11 mouse cellular contexts compared by ENCODE assay signal in the genomic region with DNA sequence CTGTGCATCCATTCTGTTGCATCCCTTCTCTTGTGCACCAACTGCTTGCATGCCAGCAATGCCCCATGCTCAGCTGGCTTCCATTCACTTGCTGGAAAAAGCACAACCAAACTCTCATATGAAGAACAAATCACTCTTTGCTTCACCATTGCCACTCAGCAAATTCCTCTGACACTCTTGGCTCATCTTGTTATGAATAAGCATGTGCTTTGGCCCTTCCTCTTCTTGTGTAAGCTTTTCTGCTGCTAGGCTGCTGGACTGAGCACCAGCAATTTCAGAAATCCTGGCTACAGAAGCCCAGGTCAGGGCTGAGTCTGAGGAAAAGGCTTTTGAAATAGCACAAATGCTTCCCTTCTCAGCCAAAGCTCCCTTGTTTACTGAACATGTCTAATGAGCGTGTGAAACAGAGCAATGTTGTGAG. TPM values are rescaled to one million over a fixed set of nuclear protein-coding genes. Genes with fewer than 3 reads are reported as not detected.
DNase-seq lines count a peak whose midpoint lies in the region; ATAC-seq and TF ChIP-seq lines count a peak whose summit lies in the region.
"Had no signal": no experiment of that assay in that cellular context is flagged by ENCODE, and none has a peak within 500 bp of the region (broad histone marks: within the 10 kb centered on the region; RNA-seq: fewer than 3 reads in every experiment).

No protein-coding gene starts in this region.

- H3K27ac ChIP-seq in heart, embryonic 10.5 days = no peak overlapping the region
- no peak overlapping the region for H3K27ac ChIP-seq in embryonic facial prominence, embryonic 10.5 days (replicated peaks)
- H3K27ac ChIP-seq: heart, embryonic 15.5 days; liver, embryonic 14.5 days had no signal

- H3K4me3 ChIP-seq in heart, embryonic 10.5 days = no peak overlapping the region
- H3K4me3 ChIP-seq in embryonic facial prominence, embryonic 10.5 days = no peak overlapping the region
- H3K4me3 ChIP-seq: heart, embryonic 15.5 days had no signal

- H3K27me3 ChIP-seq in heart, embryonic 10.5 days (ENCODE audit: insufficient read depth, poor library complexity, severe bottlenecking) = no peaks in the 10 kb centered on the region
- no peaks in the 10 kb centered on the region for H3K27me3 ChIP-seq in embryonic facial prominence, embryonic 10.5 days (replicated peaks; ENCODE audit: low read depth, poor library complexity, severe bottlenecking)
- H3K27me3 ChIP-seq: heart, embryonic 15.5 days had no signal

- 76% methylated on average over 1 of the region's 1 CpGs for WGBS in heart, embryonic 10.5 days
- 66% methylated on average over 1 of the region's 1 CpGs for WGBS in embryonic facial prominence, embryonic 10.5 days

- TF ChIP-seq POLR2A in brain, embryonic 14.5 days (IDR thresholded peaks at IDR 0.05; ENCODE audit: borderline replicate concordance, extremely low read depth, insufficient read depth, insufficient read length, poor library complexity, severe bottlenecking) = no peak

- no peaks in the 10 kb centered on the region for H3K36me3 ChIP-seq in heart, embryonic 10.5 days
- no peaks in the 10 kb centered on the region for H3K36me3 ChIP-seq in embryonic facial prominence, embryonic 10.5 days (replicated peaks)
- H3K36me3 ChIP-seq: G1E; heart, embryonic 15.5 days had no signal

- H3K4me1 ChIP-seq in heart, embryonic 10.5 days = peaks cover 4% of the 10 kb centered on the region; the same call in 1 of the 2 replicates
- H3K4me1 ChIP-seq in embryonic facial prominence, embryonic 10.5 days = no peaks in the 10 kb centered on the region
- H3K4me1 ChIP-seq: heart, embryonic 15.5 days had no signal

- no peak for ATAC-seq in monocyte, adult 5-6 weeks (replicated peaks; ENCODE audit: insufficient number of reproducible peaks, low FRiP score, low TSS enrichment, poor library complexity, severe bottlenecking)
- ATAC-seq in frontal cortex, adult (ENCODE audit: low TSS enrichment) = no peak; the same call in 1 of the 2 replicates

- no peaks in the 10 kb centered on the region for H3K9me3 ChIP-seq in heart, embryonic 10.5 days
- no peaks in the 10 kb centered on the region for H3K9me3 ChIP-seq in embryonic facial prominence, embryonic 10.5 days
- H3K9me3 ChIP-seq: G1E; heart, embryonic 15.5 days had no signal

- no peak for TF ChIP-seq CTCF in brain, embryonic 14.5 days (IDR thresholded peaks at IDR 0.05; ENCODE audit: borderline replicate concordance, extremely low read depth, insufficient read depth, insufficient read length)

- DNase-seq in heart, adult 18-20 months = peak; percentile 39 to 72
- no peak for DNase-seq in heart, embryonic 10.5 days (ENCODE audit: low spot score)
- peak; percentile 96 for DNase-seq in Muller cell, postnatal 12 days (ENCODE audit: inconsistent ontology term)
- DNase-seq in brain, embryonic 14.5 days (ENCODE audit: low read depth) = peak; percentile 74
- peak; percentile 42 to 80 for DNase-seq in layer of hippocampus, postnatal 14 days (ENCODE audit: low spot score in 2 of 2)
- DNase-seq in embryonic facial prominence, embryonic 10.5 days (ENCODE audit: low spot score) = no peak

RNA-seq across cellular contexts. Expression of a gene that starts 22.6 kb away (rescaled TPM):
- 10 to 100 TPM; 10.8 to 12.3 TPM for total RNA-seq in heart, adult 18-20 months (2021)
- 16.4 and 17.1 TPM in 2 replicates for polyA plus RNA-seq in heart, embryonic 10.5 days (2016; fragmentation: Nextera tagmentation; extraction: Ambion mirVana)
- polyA plus RNA-seq in brain, embryonic 14.5 days (2012; rRNA removed) = 32.4 and 52.1 TPM in 2 replicates
- total RNA-seq in layer of hippocampus, postnatal 14 days (2021) = 100 to 1,000 TPM; 175 to 189 TPM
- 0.39 to 0.57 TPM in 2 of 3 replicates, not detected in the other for total RNA-seq in monocyte, adult 5-6 weeks (2017)
- polyA plus RNA-seq in embryonic facial prominence, embryonic 10.5 days (2016; fragmentation: Nextera tagmentation; extraction: Ambion mirVana) = 9.8 and 10.0 TPM in 2 replicates
- polyA plus RNA-seq: G1E had no signal

Comparison
In these comparisons a context has a peak if more than half of its experiments do, and no peak if none do; other contexts are left out.
1. DNase-seq: peak in heart, adult 18-20 months (2 of 2), Muller cell, postnatal 12 days (single experiment), brain, embryonic 14.5 days (single experiment) and layer of hippocampus, postnatal 14 days (2 of 2); none in heart, embryonic 10.5 days (single experiment) and embryonic facial prominence, embryonic 10.5 days (single experiment).
2. RNA of a gene that starts 22.6 kb away (total RNA-seq): 175 to 189 TPM in layer of hippocampus, postnatal 14 days; 10.8 to 12.3 TPM in heart, adult 18-20 months and 0.39 to 0.57 TPM in monocyte, adult 5-6 weeks; every median in the first group is over 10 times any median in the second.